Mouse (Mus musculus) limb, embryonic 12.5 days (tissue): ENCODE data around the gene Pam. TPM values are rescaled to one million over a fixed set of nuclear protein-coding genes. Genes with fewer than 3 reads are reported as not detected.
A peak's percentile ranks its signal among the peaks of the same experiment; 100 is the strongest.
"Not testable (repeated sequence)": the region's sequence is repeated elsewhere in the genome, so short reads cannot be mapped to it uniquely, and the experiment has no call there.

Experiments
- ATAC-seq: fragments of 200-750 bp; cut with Nextera tagmentation; 2 replicates; pipeline ENCODE4 v1.8.0; 2017; ENCODE audit warnings: low read depth, moderate TSS enrichment; ENCODE audit not compliant: insufficient number of reproducible peaks, insufficient read depth, low FRiP score, low TSS enrichment
- H3K27ac ChIP-seq: fragments of 300-500 bp; sonication (generic); 2 replicates; pipeline ENCODE4 v1.5.1; 2016; ENCODE audit warnings: mild to moderate bottlenecking, moderate library complexity
- H3K27me3 ChIP-seq: fragments of 300-500 bp; sonication (generic); 2 replicates; pipeline ENCODE4 v1.6.1; 2016; ENCODE audit warnings: mild to moderate bottlenecking, moderate library complexity
- H3K36me3 ChIP-seq: fragments of 300-500 bp; sonication (generic); 2 replicates; pipeline ENCODE4 v1.6.1; 2016; ENCODE audit warnings: mild to moderate bottlenecking, moderate library complexity
- H3K4me1 ChIP-seq: fragments of 300-500 bp; sonication (generic); replicated peaks from 2 replicates; pipeline ENCODE4 v1.6.1; 2016
- H3K4me2 ChIP-seq: fragments of 300-500 bp; sonication (generic); 2 replicates; pipeline ENCODE4 v1.6.1; 2016; ENCODE audit warnings: mild to moderate bottlenecking, moderate library complexity
- H3K4me3 ChIP-seq: fragments of 300-500 bp; sonication (generic); replicated peaks from 2 replicates; pipeline ENCODE4 v1.5.1; 2016; ENCODE audit warnings: mild to moderate bottlenecking
- H3K9ac ChIP-seq: fragments of 300-500 bp; sonication (generic); replicated peaks from 2 replicates; pipeline ENCODE4 v1.6.1; 2016; ENCODE audit warnings: mild to moderate bottlenecking, moderate library complexity
- H3K9me3 ChIP-seq: fragments of 300-500 bp; sonication (generic); 2 replicates; pipeline ENCODE4 v1.6.1; 2016; ENCODE audit warnings: mild to moderate bottlenecking, moderate library complexity
- WGBS: fragments of 180-500 bp; shearing (Covaris S2); methylation state at CpG from one replicate; pipeline ENCODE4 v1.1.7; 2016; 5-methylcytosine and 5-hydroxymethylcytosine counted together
- polyA plus RNA-seq: library from polyadenylated mRNA; unstranded; fragments of >200 nt; fragmentation: Nextera tagmentation; extraction: Ambion mirVana; gene quantifications from 2 replicates; pipeline ENCODE4 v1.2.1, GENCODE M21; 2016

Gene Pam
- polyA plus RNA-seq, 1 experiment from 2014 or later = 33.0 TPM

DNA sequence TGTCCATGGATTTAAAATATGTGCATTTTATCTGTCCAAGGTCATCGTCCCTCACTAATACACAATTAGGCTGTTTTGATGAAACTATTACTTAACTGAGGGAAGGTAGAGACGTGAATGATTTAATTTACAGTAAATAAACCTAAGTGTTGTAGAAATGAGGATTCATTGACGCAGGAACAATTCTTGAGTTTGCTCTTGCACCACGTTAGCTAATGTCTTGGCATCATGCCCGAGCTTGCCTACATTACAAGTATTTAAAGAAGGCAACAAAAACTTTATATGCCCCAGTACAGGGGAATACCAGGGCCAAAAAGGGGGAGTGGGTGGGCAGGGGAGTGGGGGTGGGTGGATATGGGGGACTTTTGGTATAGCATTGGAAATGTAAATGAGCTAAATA, 96.5 kb downstream of the Pam start:
- H3K9ac ChIP-seq, H3K4me3 ChIP-seq, H3K9me3 ChIP-seq, H3K27me3 ChIP-seq, H3K27ac ChIP-seq, H3K36me3 ChIP-seq, ATAC-seq, H3K4me2 ChIP-seq, H3K4me1 ChIP-seq: not testable (repeated sequence)
- WGBS = 63% methylated on average over 5 of the region's 5 CpGs

DNA sequence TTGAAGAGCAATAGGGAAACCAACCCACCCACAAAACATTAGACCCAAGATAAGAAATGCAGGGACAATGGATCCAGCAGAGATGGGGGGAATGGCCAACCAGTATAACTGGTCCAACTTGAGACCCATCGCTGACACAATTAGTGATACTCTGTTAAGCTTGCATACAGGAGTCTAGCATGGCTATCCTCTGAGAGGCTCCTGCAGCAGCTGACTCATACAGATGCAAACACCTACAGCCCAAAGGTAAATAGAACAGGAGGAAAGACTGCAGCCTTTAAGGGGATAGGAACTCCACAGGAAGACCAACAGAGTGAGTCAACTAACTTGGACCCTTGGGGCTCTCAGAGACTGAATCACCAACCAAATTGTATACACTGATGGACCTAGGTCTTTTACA, 98.4 kb downstream of the Pam start:
- H3K4me2 ChIP-seq = no peak overlapping the region
- no peaks in the 10 kb centered on the region for H3K27me3 ChIP-seq
- H3K9me3 ChIP-seq = no peaks in the 10 kb centered on the region
- H3K27ac ChIP-seq = no peak overlapping the region
- no peaks in the 10 kb centered on the region; the same call in 1 of the 2 replicates for H3K4me1 ChIP-seq
- WGBS = 90% methylated on average over 1 of the region's 1 CpGs
- no peaks in the 10 kb centered on the region for H3K36me3 ChIP-seq
- H3K4me3 ChIP-seq = no peak overlapping the region
- H3K9ac ChIP-seq = no peak overlapping the region
- ATAC-seq = no peak

DNA sequence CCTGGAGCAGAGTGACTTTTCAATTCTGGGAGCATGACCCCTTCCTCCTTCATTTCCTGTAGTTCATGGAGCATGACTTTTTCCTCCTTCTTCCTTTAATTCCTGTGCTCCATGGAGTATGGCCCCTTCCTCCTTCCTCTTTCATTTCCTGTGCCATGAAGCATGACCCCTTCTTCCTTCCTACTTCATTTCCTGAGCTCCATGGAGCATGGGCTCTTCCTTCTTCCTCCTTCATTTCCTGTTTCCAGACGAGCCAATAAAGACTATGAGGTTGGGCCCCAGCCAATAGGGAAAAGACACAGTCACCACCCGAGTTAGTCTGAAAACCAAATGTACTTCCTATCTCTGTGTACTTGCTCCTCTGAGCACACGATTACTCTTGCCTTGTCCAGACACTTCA, 103.5 kb downstream of the Pam start:
- no peak for ATAC-seq
- Histone ChIP-seq H3K36me3 (no peaks in the 10 kb centered on the region), H3K9me3 (no peaks in the 10 kb centered on the region), H3K27me3 (no peaks in the 10 kb centered on the region), H3K4me3 (no peak overlapping the region), H3K9ac (no peak overlapping the region), H3K4me1 (no peaks in the 10 kb centered on the region), H3K27ac (no peak overlapping the region), H3K4me2 (no peak overlapping the region)
- WGBS = 72% methylated on average over 3 of the region's 3 CpGs

GRCm38 (mm10) chr1:97983189-97983588, 112.3 kb downstream of the Pam start:
- Histone ChIP-seq H3K4me2 (no peak overlapping the region), H3K27ac (no peak overlapping the region), H3K4me1 (peaks cover 8% of the 10 kb centered on the region; the same call in 1 of the 2 replicates), H3K9ac (no peak overlapping the region), H3K9me3 (no peaks in the 10 kb centered on the region), H3K4me3 (no peak overlapping the region), H3K36me3 (no peaks in the 10 kb centered on the region), H3K27me3 (no peaks in the 10 kb centered on the region)
- ATAC-seq = no peak
- 71% methylated on average over 1 of the region's 1 CpGs for WGBS

- no peak for ATAC-seq
- Histone ChIP-seq H3K27me3 (no peaks in the 10 kb centered on the region), H3K9ac (no peak overlapping the region), H3K27ac (no peak overlapping the region), H3K4me1 (peaks cover 17% of the 10 kb centered on the region), H3K9me3 (no peaks in the 10 kb centered on the region), H3K4me3 (no peak overlapping the region), H3K4me2 (no peak overlapping the region), H3K36me3 (no peaks in the 10 kb centered on the region)
- 63% methylated on average over 1 of the region's 1 CpGs for WGBS
Measured at GRCm38 (mm10) chr1:97979422-97979821, 116.0 kb downstream of the Pam start.

DNA sequence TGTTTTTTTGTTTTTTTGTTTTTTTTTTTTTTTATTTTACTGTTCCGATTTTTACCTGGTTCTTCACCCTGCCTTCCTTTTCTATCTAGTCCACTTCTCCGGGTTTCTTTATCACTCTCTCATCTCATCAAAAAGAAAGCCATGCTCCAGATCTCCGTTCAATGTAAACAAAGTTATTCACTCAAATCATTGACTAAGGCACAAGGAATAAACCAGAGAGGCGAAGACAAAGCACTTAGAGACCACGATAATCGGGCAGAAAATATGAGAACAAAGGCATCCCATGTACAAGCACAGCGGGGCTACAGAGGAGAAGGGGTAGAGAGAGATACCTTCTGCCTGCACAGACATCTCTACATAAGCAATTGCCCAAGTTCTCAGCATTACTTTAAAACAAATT, 117.9 kb downstream of the Pam start:
- no peak overlapping the region for H3K27ac ChIP-seq
- WGBS = 36% methylated on average over 7 of the region's 7 CpGs
- H3K4me3 ChIP-seq = peak overlapping the region; percentile 73
- no peak for ATAC-seq
- peak overlapping the region; percentile 78 for H3K4me2 ChIP-seq
- no peaks in the 10 kb centered on the region for H3K27me3 ChIP-seq
- 0 out of 2 replicates have a peak, but pooled peaks cover 3% of the 10 kb centered on the region for H3K36me3 ChIP-seq
- peaks cover 17% of the 10 kb centered on the region for H3K4me1 ChIP-seq
- H3K9me3 ChIP-seq = no peaks in the 10 kb centered on the region
- H3K9ac ChIP-seq = no peak overlapping the region

GRCm38 (mm10) chr1:97976873-97977473, 118.5 kb downstream of the Pam start:
- Histone ChIP-seq H3K27ac (peak overlapping the region; percentile 78), H3K9me3 (no peaks in the 10 kb centered on the region), H3K27me3 (no peaks in the 10 kb centered on the region), H3K4me2 (peak overlapping the region; percentile 78), H3K4me1 (peaks cover 17% of the 10 kb centered on the region), H3K36me3 (0 out of 2 replicates have a peak, but pooled peaks cover 3% of the 10 kb centered on the region), H3K4me3 (peak overlapping the region; percentile 73), H3K9ac (peak overlapping the region; percentile 83)
- WGBS = under 1% methylated on average over 47 of the region's 47 CpGs
- ATAC-seq = peak; percentile 83

GRCm38 (mm10) chr1:97976072-97976471, 119.4 kb downstream of the Pam start:
- H3K9ac ChIP-seq = no peak overlapping the region
- ATAC-seq = no peak
- H3K9me3 ChIP-seq = no peaks in the 10 kb centered on the region
- WGBS = 50% methylated on average over 13 of the region's 13 CpGs
- H3K27me3 ChIP-seq = no peaks in the 10 kb centered on the region
- 0 out of 2 replicates have a peak, but pooled peaks cover 3% of the 10 kb centered on the region for H3K36me3 ChIP-seq
- H3K4me3 ChIP-seq = peak overlapping the region; percentile 73
- peak overlapping the region; percentile 78 for H3K4me2 ChIP-seq
- peaks cover 17% of the 10 kb centered on the region for H3K4me1 ChIP-seq
- no peak overlapping the region for H3K27ac ChIP-seq

DNA sequence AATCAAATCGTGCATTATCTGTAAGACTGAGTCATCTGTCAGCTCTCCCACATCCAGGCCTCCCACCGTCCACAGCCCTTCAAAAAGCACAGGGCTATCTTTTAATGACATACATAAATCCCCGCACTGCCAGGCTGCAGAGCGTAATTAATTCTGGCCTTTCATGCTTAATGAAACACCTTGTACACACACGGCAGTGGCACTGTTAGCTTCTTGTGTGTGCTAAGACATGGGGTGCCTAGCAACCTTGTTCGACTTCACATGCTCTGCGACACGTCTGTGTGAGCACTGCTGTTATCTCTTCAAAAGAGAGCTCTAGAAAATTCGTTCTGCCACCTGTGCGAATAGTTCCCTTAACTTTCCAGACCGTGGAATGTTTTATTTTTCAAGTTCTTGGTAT, 120.5 kb downstream of the Pam start:
- Histone ChIP-seq H3K27ac (no peak overlapping the region), H3K4me2 (peak overlapping the region; percentile 21), H3K27me3 (no peaks in the 10 kb centered on the region), H3K4me1 (peaks cover 12% of the 10 kb centered on the region), H3K9me3 (no peaks in the 10 kb centered on the region), H3K36me3 (0 out of 2 replicates have a peak, but pooled peaks cover 3% of the 10 kb centered on the region), H3K9ac (no peak overlapping the region), H3K4me3 (no peak overlapping the region)
- WGBS = 39% methylated on average over 11 of the region's 11 CpGs
- ATAC-seq = no peak

DNA sequence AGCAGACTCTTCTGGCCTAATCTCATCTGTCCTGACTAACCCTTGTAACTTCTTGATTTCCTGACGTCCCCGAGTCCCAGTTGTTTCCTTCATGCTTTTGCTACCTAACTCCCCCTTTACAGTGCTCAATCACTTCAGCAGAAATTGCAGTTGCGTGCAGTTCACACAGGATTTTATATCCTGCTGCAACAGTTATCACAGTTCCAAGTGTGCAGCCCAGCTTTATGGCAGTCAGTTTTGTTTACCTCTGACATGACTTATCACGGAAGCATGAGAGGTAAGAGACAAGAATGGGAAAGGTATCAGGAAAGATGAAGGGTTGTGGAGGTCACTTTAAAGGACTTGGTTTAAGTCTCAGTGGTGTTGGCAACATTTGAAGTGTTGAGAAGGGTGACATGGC, 125.7 kb downstream of the Pam start:
- Histone ChIP-seq H3K9ac (no peak overlapping the region), H3K4me3 (no peak overlapping the region), H3K4me2 (no peak overlapping the region), H3K9me3 (no peaks in the 10 kb centered on the region), H3K4me1 (no peaks in the 10 kb centered on the region), H3K27ac (no peak overlapping the region), H3K36me3 (0 out of 2 replicates have a peak, but pooled peaks cover 3% of the 10 kb centered on the region), H3K27me3 (no peaks in the 10 kb centered on the region)
- ATAC-seq = no peak
- WGBS = 69% methylated on average over 4 of the region's 4 CpGs

- no peak overlapping the region for H3K4me3 ChIP-seq
- 82% methylated on average over 2 of the region's 2 CpGs for WGBS
Measured at GRCm38 (mm10) chr1:97963711-97964110, 131.7 kb downstream of the Pam start.

DNA sequence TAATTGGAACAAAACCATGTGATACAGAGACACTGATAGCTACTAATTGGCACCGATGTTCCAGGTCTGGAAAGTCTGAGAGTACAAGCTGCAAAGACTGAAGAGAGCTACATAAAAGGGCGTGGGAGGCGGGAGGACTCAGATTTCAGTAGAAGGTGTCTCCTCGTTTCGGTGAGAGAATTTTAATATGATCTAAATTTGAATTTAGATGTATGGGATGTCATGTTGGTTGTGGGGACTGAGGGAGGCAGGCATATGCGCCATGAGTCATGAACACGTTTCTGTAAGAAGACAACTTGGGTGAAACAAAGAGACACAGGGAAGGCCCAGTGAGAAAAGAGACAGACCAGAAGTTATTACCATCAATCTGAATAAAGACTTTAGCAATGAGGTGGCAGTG, 133.3 kb downstream of the Pam start:
- Histone ChIP-seq H3K9me3 (no peaks in the 10 kb centered on the region), H3K4me1 (no peaks in the 10 kb centered on the region), H3K4me2 (no peak overlapping the region), H3K27me3 (no peaks in the 10 kb centered on the region), H3K27ac (no peak overlapping the region), H3K4me3 (no peak overlapping the region), H3K36me3 (no peaks in the 10 kb centered on the region), H3K9ac (no peak overlapping the region)
- no peak for ATAC-seq
- WGBS = 91% methylated on average over 7 of the region's 7 CpGs

More at GRCm38 (mm10) chr1:97963711-97964110, 131.7 kb downstream of the Pam start:
- no peak overlapping the region for H3K4me2 ChIP-seq
- no peaks in the 10 kb centered on the region for H3K27me3 ChIP-seq
- no peak overlapping the region for H3K9ac ChIP-seq
- no peak for ATAC-seq
- no peaks in the 10 kb centered on the region for H3K36me3 ChIP-seq
- no peak overlapping the region for H3K27ac ChIP-seq
- H3K4me1 ChIP-seq = no peaks in the 10 kb centered on the region
- H3K9me3 ChIP-seq = no peaks in the 10 kb centered on the region
